Mouse (Mus musculus): ENCODE results near the gene Cryba2. TPM values are rescaled to one million over a fixed set of nuclear protein-coding genes. Genes with fewer than 3 reads are reported as not detected.
A peak's percentile ranks its signal among the peaks of the same experiment; 100 is the strongest.

The Cryba2 gene
- not detected in 2 replicates for polyA plus RNA-seq (2015; fragmentation: Nextera tagmentation; extraction: Ambion mirVana)

DNA sequence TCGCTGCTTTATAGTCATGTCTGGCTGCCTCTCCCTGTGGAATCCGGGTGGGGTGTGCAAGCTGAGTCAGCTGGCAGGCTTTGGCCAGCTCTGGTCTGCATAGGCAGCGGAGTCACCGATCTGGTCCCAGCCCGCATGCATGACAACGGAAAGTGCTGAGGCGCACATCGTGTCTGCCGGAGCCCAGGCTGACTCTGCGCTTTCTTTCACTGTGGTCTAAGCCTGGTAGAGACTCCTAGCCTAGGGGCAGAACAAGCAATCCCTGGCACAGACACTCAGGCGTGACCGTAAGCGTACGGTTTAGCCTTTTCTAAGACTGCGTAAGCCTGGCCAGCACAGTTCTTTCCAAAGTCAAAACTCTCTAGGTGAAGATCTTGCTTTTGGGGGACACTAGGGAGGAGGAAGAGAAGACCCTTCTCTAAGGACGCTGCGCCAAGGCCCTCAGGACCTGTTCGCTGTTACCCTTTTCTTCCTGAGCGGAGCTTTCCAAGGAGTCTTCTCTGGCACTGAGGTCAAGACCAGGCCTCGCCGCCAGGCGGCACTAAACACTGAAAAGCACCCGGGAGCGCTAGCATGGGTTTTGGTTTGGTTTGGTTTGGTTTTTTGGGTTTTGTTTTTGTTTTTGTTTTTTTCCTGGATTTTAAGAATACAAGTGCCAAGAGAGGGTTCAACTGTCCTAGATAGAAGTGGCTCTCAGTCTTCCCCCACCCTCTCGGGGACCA, at the start of gene Cryba2:
Gene Cryba2, minus strand, starts transcription at position 10 of the 722 bp plus-strand sequence.
- no peak within 1 kb of the TSS; the same call in 1 of the 2 replicates for H3K9ac ChIP-seq
- ATAC-seq, result 0 out of 2 replicates have a peak, but pooled peaks have one; percentile 29

DNA sequence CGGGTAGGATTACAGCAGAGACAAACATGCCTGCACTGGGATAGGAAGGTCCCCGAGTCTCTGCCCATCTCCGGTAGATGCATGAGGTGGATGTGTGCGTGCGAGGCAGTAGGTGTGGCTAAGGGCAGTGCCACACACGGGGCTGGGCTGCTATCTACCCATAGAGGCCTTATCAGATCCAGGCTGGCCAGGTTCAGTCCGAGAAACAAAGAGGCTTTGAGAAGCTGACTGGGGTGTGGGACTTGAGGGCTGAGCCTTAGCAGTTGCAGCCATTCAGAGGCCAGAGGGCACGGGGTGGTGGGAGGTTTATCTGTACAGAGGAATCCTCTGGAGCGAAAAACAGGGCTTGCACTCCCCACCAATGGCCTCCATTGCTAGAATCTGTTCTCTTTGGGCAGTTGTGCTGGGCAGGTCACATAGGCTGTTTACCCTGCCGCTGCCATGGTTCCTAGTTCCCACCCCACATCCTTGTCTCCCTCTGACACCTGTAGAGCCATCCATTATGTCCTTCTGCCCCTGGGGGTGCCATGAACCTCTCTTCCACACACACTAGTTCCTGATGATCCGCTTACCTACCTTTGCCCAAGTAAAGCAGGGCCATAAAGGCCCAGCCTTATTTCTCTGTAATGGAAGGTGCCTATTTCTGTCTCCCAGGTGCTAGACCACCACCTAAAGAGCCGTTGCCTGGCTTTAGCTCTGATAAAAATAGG, 48.9 kb upstream of the Cryba2 start:
- no peak overlapping the region for H3K27ac ChIP-seq
- peaks cover 79% of the 10 kb centered on the region for H3K27me3 ChIP-seq
- WGBS, result 51% methylated on average over 12 of the region's 12 CpGs
- ATAC-seq, result no peak
- H3K4me2 ChIP-seq, result no peak overlapping the region
- no peak overlapping the region for H3K4me3 ChIP-seq
- no peak overlapping the region for H3K9ac ChIP-seq
- no peaks in the 10 kb centered on the region for H3K9me3 ChIP-seq (replicated peaks)
- H3K4me1 ChIP-seq, result no peaks in the 10 kb centered on the region
- no peaks in the 10 kb centered on the region for H3K36me3 ChIP-seq (ENCODE audit: poor library complexity, severe bottlenecking)

More for the DNA sequence above, at the start of gene Cryba2:
- Histone ChIP-seq H3K4me3 (peak within 1 kb of the TSS; percentile 20), H3K4me1 (peaks cover 22% of the 10 kb centered on the region), H3K36me3 (ENCODE audit: poor library complexity, severe bottlenecking) (no peaks in the 10 kb centered on the region), H3K9me3 (replicated peaks) (no peaks in the 10 kb centered on the region), H3K4me2 (peak within 1 kb of the TSS; percentile 49), H3K27ac (no peak within 1 kb of the TSS), H3K27me3 (peaks cover 95% of the 10 kb centered on the region)
- WGBS, result 3% methylated on average over 25 of the region's 25 CpGs

DNA sequence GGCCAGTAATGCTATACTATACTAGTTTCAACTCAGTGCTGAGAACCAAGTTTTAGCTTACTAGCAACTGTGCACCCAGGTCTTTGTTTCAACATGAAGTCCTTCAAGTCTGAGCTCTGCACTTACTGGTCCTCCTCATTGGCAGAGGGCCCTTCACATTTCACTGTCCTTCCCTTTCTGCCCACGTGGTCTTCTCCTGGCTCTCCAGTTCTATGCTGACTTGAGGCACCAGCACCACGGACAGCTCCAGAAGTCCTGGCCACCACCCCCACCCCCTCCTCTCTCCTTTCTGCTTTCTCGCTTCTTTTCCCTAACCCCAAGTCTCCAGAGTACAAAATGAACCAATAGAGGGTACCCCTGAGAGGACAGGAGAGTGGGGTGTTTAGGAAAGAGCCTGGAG, 46.8 kb upstream of the Cryba2 start:
- no peaks in the 10 kb centered on the region for H3K36me3 ChIP-seq (ENCODE audit: poor library complexity, severe bottlenecking)
- WGBS, result 8% methylated on average over 3 of the region's 3 CpGs
- H3K4me2 ChIP-seq, result no peak overlapping the region
- peaks cover 63% of the 10 kb centered on the region for H3K27me3 ChIP-seq
- H3K27ac ChIP-seq, result no peak overlapping the region
- H3K9ac ChIP-seq, result no peak overlapping the region
- H3K4me3 ChIP-seq, result no peak overlapping the region
- ATAC-seq, result no peak
- H3K9me3 ChIP-seq (replicated peaks), result no peaks in the 10 kb centered on the region
- no peaks in the 10 kb centered on the region; the same call in 1 of the 2 replicates for H3K4me1 ChIP-seq

DNA sequence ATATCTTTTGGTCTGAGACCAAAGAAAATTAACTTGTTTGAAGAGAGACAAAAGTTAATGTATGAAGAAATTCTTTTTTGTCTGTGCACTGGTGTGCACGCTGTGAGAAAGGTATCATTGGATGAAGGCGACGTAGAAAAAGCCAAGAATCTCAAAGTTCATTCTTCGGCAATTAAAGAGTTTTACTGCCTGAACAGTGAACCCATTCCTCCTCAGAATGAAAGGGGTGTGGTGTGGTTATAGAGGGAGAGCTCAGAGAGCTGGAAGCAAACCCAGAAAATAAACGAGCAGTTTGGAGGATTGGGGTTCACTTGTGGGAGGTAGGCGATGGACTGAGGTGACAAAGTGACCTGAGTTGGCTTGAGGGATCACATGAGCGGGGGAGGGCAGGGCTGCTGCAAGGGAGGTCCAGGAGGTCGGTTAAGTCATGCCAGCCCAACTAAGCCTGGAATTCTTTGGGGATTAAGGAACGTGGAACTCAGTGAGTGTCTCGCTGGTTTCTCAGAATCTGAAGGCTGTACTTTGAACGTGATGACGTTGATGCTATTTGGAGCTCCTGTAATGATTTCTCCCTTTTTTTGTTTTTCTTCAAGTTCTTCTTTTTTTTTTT, 43.4 kb upstream of the Cryba2 start:
- 35% methylated on average over 12 of the region's 12 CpGs for WGBS
- Histone ChIP-seq H3K27ac (no peak overlapping the region), H3K4me2 (no peak overlapping the region), H3K4me1 (no peaks in the 10 kb centered on the region; the same call in 1 of the 2 replicates), H3K9ac (no peak overlapping the region), H3K4me3 (no peak overlapping the region), H3K27me3 (peaks cover 60% of the 10 kb centered on the region), H3K36me3 (ENCODE audit: poor library complexity, severe bottlenecking) (no peaks in the 10 kb centered on the region), H3K9me3 (replicated peaks) (no peaks in the 10 kb centered on the region)
- no peak for ATAC-seq

DNA sequence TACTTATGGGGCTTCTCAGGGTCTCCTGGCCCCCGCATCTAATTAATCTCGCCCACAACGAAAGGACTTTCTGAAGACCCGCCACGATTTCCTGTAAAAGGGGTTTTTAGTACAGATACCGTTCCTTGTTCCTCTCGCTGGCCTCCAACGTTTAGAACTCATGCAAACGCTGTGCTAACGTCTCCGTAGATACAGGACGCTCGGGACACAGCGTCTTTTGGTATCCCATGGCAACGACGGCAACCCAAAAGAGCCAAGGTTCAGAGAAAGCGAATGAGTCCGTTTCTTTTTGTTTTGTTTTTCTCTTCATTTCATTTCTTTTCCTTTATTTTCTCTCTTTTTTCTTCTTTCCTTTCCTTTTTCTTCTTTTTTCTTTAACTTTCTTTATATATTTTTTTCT, 42.5 kb upstream of the Cryba2 start, which contains the start of gene Cfap65:
Gene Cfap65, minus strand, starts transcription at position 198 of the 400 bp plus-strand sequence.
- Histone ChIP-seq H3K27ac (no peak within 1 kb of the TSS), H3K4me2 (peak within 1 kb of the TSS; percentile 65), H3K4me3 (peak within 1 kb of the TSS; percentile 37), H3K9me3 (replicated peaks) (no peaks in the 10 kb centered on the region), H3K27me3 (peaks cover 59% of the 10 kb centered on the region), H3K4me1 (no peaks in the 10 kb centered on the region; the same call in 1 of the 2 replicates), H3K36me3 (ENCODE audit: poor library complexity, severe bottlenecking) (no peaks in the 10 kb centered on the region), H3K9ac (peak within 1 kb of the TSS; percentile 55; the same call in 1 of the 2 replicates)
- 1% methylated on average over 18 of the region's 18 CpGs for WGBS
- peak; percentile 70; the same call in 1 of the 2 replicates for ATAC-seq

DNA sequence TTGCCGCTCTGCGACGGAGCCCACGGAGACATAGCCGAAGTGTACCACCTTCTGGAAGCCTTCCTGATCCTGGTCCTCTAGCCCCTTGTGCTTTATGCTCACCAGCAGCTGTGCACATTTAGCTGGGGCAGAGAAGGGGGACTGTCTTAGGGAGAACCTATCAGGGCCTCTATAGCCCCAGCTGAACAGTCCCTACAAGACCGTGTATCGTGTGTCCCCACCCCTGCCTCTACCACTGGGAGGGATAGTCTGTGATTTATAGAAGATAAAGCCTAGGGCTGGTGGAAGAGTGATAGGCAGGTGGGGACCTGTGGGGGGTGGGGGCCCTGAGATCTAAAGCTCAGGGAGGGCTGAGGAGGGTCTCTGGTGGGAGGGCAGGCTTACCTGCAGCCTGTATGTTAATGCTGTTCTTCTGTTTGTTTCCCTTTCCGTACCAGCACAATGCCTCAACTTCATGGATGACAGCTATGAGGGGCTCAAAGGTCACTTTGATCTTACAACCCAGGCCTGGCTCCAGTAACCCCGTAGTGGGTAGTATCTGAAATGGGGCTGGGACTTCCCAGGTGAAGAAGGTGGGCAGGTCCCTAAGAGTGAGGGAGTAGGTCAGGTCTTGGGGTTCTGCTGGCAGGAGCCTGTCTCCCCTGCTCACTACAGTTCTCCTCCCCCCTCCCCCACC, 34.8 kb upstream of the Cryba2 start:
- Histone ChIP-seq H3K4me2 (no peak overlapping the region), H3K9me3 (replicated peaks) (no peaks in the 10 kb centered on the region), H3K36me3 (ENCODE audit: poor library complexity, severe bottlenecking) (no peaks in the 10 kb centered on the region), H3K4me1 (no peaks in the 10 kb centered on the region), H3K27ac (no peak overlapping the region), H3K9ac (no peak overlapping the region), H3K4me3 (no peak overlapping the region), H3K27me3 (peaks cover 48% of the 10 kb centered on the region)
- 84% methylated on average over 9 of the region's 9 CpGs for WGBS
- no peak for ATAC-seq

DNA sequence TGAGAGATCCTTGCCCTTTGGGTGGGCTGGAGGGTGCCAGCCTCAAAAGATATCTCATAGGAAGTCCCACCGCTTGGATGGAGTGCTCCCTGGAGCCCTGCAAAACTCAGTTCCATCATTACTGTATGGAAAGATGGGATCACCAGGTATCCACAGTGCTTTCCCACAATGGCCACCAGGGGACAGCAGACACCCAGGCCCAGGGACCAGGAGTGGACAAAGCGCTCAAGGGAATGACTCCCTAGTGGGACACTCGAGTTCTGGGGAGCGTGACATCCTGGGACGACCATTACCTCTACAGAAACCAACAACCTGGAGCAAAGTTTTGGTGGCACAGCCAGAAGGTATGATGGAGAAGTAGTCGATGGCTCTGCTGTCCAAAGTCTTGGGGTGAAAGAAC, 33.8 kb upstream of the Cryba2 start:
- Histone ChIP-seq H3K36me3 (ENCODE audit: poor library complexity, severe bottlenecking) (no peaks in the 10 kb centered on the region), H3K9ac (no peak overlapping the region), H3K27ac (no peak overlapping the region), H3K9me3 (replicated peaks) (no peaks in the 10 kb centered on the region), H3K4me1 (no peaks in the 10 kb centered on the region), H3K4me2 (no peak overlapping the region), H3K4me3 (no peak overlapping the region), H3K27me3 (peaks cover 40% of the 10 kb centered on the region)
- no peak for ATAC-seq
- 36% methylated on average over 6 of the region's 6 CpGs for WGBS

DNA sequence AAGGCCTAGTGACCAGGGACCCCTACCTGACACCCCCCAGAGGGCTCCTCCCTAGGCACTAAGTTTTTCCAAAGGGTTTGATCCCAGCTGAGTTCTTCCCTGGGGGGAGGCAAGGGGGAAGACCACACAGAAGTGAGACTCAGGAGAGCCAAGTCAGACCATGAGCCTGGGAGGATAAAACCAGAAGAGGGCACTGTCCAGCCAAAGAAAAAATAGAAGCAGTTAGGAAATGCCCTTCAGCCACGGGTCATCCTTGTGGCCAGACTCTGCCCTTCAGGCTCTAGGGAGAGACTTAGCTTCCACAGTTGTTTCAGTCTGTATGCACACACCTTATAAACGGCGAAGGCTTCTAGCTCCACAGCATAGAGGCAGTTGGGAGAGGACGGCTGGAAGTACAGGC, 31.5 kb upstream of the Cryba2 start:
- H3K4me1 ChIP-seq, result no peaks in the 10 kb centered on the region
- H3K27me3 ChIP-seq, result peaks cover 32% of the 10 kb centered on the region
- H3K27ac ChIP-seq, result no peak overlapping the region
- ATAC-seq, result no peak
- H3K9ac ChIP-seq, result no peak overlapping the region
- 61% methylated on average over 4 of the region's 4 CpGs for WGBS
- no peak overlapping the region for H3K4me3 ChIP-seq
- no peaks in the 10 kb centered on the region for H3K9me3 ChIP-seq (replicated peaks)
- no peaks in the 10 kb centered on the region for H3K36me3 ChIP-seq (ENCODE audit: poor library complexity, severe bottlenecking)
- H3K4me2 ChIP-seq, result no peak overlapping the region

DNA sequence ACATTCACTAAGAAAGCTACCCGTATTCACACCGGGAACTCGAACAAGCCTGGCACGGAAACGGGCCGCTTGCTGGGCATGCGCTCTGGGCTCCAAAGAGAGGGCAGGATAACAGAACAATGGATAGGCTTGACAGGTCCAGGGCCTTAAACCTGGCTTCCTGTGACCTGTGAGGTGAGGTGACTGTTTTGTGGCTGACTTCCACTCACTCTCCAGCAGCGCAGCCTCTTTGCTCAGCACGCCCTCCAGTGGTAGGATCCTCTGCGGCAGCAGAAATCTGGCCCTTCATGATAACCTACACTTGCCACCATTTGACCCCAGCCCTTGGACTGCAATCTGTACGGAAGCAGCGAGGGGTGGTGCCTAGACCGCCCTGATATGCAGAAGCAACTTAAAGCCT, 22.8 kb upstream of the Cryba2 start:
- Histone ChIP-seq H3K27ac (no peak overlapping the region), H3K4me2 (peak overlapping the region; percentile 32; the same call in 1 of the 2 replicates), H3K36me3 (ENCODE audit: poor library complexity, severe bottlenecking) (no peaks in the 10 kb centered on the region), H3K4me3 (no peak overlapping the region), H3K27me3 (peaks cover 11% of the 10 kb centered on the region; the same call in 1 of the 2 replicates), H3K9me3 (replicated peaks) (no peaks in the 10 kb centered on the region), H3K4me1 (no peaks in the 10 kb centered on the region), H3K9ac (peak overlapping the region; percentile 26; the same call in 1 of the 2 replicates)
- ATAC-seq, result no peak
- WGBS, result 25% methylated on average over 13 of the region's 13 CpGs

DNA sequence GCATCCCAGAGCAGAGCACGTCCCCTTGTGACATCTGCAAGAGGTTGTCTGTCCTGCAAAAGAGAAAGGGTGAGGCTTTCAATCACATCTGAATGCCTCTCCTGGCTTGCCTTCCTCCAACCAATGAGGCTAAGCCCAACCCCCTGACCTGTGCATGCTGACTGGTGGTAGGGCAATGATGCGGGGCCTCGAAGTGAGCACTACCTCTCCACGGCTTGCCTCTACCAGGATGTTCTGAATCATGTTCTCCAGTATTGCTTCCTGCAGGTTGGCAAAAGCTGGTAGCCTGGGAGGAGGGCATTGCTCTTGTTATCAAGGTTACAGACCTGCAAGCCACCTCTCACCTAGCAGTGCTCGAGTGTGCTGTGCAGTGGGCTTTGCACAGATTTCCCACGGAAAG, 9.2 kb upstream of the Cryba2 start:
- ATAC-seq, result no peak

DNA sequence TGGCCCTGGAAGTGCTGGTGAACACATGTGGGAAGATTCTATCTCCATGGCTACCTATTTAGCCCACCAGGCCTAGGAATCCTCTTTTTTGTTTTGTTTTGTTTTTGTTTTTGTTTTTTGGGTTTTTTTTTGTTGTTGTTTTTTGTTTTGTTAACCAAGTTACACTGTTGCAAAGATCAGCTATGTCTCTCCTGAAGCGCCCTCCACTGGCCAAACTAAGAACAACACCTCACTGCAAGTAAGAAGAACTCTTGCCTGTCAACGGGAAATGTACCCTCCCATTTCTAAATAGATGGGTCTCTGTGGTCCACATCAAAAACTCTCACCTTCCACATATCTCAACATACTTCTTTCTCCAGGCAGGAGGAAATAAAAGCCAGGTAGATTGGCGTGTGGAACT, 8.7 kb upstream of the Cryba2 start:
- no peak overlapping the region for H3K9ac ChIP-seq
- H3K36me3 ChIP-seq (ENCODE audit: poor library complexity, severe bottlenecking), result no peaks in the 10 kb centered on the region
- no peak overlapping the region for H3K4me2 ChIP-seq
- H3K27ac ChIP-seq, result no peak overlapping the region
- H3K4me3 ChIP-seq, result no peak overlapping the region
- H3K27me3 ChIP-seq, result peaks cover 89% of the 10 kb centered on the region
- H3K4me1 ChIP-seq, result peaks cover 25% of the 10 kb centered on the region
- no peak for ATAC-seq
- H3K9me3 ChIP-seq (replicated peaks), result no peaks in the 10 kb centered on the region
- WGBS, result 4% methylated on average over 3 of the region's 3 CpGs

More for the DNA sequence above, 9.2 kb upstream of the Cryba2 start:
- Histone ChIP-seq H3K27me3 (peaks cover 88% of the 10 kb centered on the region), H3K4me1 (peaks cover 25% of the 10 kb centered on the region), H3K36me3 (ENCODE audit: poor library complexity, severe bottlenecking) (no peaks in the 10 kb centered on the region), H3K9me3 (replicated peaks) (no peaks in the 10 kb centered on the region), H3K27ac (no peak overlapping the region), H3K4me3 (no peak overlapping the region), H3K9ac (no peak overlapping the region), H3K4me2 (no peak overlapping the region)
- 23% methylated on average over 6 of the region's 6 CpGs for WGBS

Data from forebrain, embryonic 13.5 days (tissue).